Mouse (Mus musculus): ENCODE data around the gene Nipa2. TPM values are rescaled to one million over a fixed set of nuclear protein-coding genes. Genes with fewer than 3 reads are reported as not detected.
A peak's percentile ranks its signal among the peaks of the same experiment; 100 is the strongest.

The Nipa2 gene
- 10 to 100 TPM; 46.9 to 53.2 TPM for total RNA-seq (2021)
- long read RNA-seq, experiment 1, transcript Nipa2-201 (7 exons, 3,197 nt): major isoform, 14 of 18 reads
- long read RNA-seq, experiment 1, partial matches to known transcripts: 0 of 18 reads
- long read RNA-seq, experiment 1, other reads (novel, unspliced or antisense): 2 of 18 reads
- long read RNA-seq, experiment 2, transcript Nipa2-201 (7 exons, 3,197 nt): major isoform, 32 of 45 reads
- long read RNA-seq, experiment 2, partial matches to known transcripts: 1 of 45 reads
- long read RNA-seq, experiment 2, other reads (novel, unspliced or antisense): 9 of 45 reads

GRCm38 (mm10) chr7:55962004-55962908 lies at the start of gene Nipa2:
TSS of gene Nipa2 (minus strand) at chr7:55962476.
- peak; percentile 96 for DNase-seq (ENCODE audit: low spot score in 2 of 2)

DNA sequence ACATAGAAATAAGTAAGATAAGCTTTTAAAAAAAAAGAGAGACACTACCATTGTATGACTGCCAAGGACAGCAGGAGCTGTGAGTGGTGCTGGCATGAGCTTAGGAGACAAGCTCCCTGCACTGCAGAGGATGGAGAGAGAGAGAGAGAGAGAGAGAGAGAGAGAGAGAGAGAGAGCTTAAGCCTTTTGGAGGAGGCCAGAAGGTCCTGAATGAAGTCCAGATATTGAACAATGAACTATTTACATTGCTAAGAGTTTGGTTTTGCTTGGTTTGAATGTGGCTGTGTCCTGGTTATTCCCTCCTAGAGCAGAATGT lies 48.7 kb upstream of the Nipa2 start:
- DNase-seq (ENCODE audit: low spot score in 2 of 2): no peak

- DNase-seq (ENCODE audit: low spot score in 2 of 2): no peak
These were observed 48.2 kb upstream of the Nipa2 start for GRCm38 (mm10) chr7:56010318-56011017.

GRCm38 (mm10) chr7:55998997-55999396 lies 36.7 kb upstream of the Nipa2 start:
- DNase-seq (ENCODE audit: low spot score in 2 of 2): no peak

GRCm38 (mm10) chr7:55995013-55995412 lies 32.7 kb upstream of the Nipa2 start:
- no peak for DNase-seq (ENCODE audit: low spot score in 2 of 2)

- no peak for DNase-seq (ENCODE audit: low spot score in 2 of 2)
These were observed 29.6 kb upstream of the Nipa2 start for GRCm38 (mm10) chr7:55991858-55992257.

DNA sequence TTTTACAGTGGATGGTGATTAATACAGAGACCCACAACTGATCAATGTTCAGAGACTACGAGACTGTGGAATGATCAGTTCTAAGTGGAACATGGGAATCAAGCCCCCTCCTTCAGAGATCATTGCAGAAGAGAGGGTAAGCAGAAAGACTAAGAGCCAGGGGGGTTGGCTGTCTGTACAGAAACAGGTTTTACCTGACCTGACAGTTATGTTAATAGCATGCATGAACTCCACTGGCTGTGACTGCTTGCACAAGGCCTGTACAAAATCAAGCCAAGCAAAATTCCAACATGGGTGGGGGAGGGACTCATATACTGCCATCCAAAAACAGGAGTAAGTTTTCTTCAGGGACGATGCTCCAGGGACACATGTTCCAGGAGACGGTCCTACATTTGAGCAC lies 28.9 kb upstream of the Nipa2 start:
- DNase-seq (ENCODE audit: low spot score in 2 of 2): no peak

GRCm38 (mm10) chr7:55986526-55987214 lies 24.4 kb upstream of the Nipa2 start:
- DNase-seq (ENCODE audit: low spot score in 2 of 2): peak; percentile 62 to 76

- no peak for DNase-seq (ENCODE audit: low spot score in 2 of 2)
These were observed 22.5 kb upstream of the Nipa2 start for GRCm38 (mm10) chr7:55984754-55985153.

GRCm38 (mm10) chr7:55983107-55983506 lies 20.8 kb upstream of the Nipa2 start:
- no peak for DNase-seq (ENCODE audit: low spot score in 2 of 2)

- no peak for DNase-seq (ENCODE audit: low spot score in 2 of 2)
These were observed 19.9 kb upstream of the Nipa2 start for GRCm38 (mm10) chr7:55982010-55982700.

DNA sequence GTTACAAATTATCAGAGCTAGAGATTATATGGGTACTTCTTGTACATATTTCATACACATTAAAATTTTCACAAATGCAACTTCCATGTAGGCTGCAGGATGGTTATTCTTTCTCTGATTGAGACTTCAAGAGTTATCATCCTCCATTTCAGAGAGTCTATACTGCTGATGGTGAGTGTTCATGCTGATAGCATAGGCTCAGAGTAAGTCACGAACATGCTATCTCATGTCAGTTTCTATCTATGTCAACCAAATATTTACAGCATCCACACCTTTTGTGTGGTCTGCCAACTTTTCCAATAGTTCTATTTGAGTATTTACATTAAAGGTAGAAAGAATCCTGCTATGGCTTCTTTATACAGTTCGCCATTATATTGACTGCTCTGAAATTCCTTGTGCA lies 19.2 kb upstream of the Nipa2 start:
- DNase-seq (ENCODE audit: low spot score in 2 of 2): no peak

DNA sequence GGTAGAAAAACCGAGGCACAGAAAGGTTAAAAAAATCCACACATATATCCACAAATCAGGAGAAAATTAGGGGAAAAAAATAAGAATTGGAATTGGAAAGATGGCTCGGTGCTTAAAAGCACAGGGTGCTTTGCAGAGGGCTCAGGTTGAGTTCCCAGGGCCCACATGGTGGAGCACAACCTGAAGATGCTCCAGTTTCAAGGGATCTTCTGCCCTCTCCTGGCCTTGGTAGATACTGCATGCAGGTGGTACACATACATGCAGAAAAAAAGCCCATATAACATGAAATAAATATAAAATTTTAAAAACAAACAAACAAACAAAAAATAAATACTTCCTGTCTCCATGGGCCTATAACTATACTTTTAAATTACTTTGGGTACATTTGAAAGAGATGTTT lies 12.2 kb upstream of the Nipa2 start:
- no peak for DNase-seq (ENCODE audit: low spot score in 2 of 2)

DNA sequence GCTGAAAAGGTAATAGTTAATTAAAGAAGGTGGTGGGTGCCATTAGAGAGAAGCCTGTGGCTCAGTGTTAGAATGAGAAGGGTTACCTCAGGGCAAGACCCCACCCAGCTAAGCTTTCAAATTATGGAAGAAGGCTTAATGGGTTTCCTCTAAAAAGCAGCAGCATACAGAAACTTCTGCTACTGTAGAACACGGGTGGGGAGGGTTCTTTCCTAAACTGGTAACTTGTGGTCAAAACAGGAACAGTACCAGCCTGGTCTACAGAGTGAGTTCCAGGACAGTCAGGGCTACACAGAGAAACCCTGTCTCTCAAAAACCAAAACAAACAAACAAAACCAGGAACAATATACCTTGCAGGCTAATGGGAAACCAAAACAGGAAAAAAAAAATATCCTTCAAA lies 7.1 kb upstream of the Nipa2 start:
- DNase-seq (ENCODE audit: low spot score in 2 of 2): no peak

GRCm38 (mm10) chr7:55968258-55968901 lies 6.1 kb upstream of the Nipa2 start:
- DNase-seq (ENCODE audit: low spot score in 2 of 2): no peak

DNA sequence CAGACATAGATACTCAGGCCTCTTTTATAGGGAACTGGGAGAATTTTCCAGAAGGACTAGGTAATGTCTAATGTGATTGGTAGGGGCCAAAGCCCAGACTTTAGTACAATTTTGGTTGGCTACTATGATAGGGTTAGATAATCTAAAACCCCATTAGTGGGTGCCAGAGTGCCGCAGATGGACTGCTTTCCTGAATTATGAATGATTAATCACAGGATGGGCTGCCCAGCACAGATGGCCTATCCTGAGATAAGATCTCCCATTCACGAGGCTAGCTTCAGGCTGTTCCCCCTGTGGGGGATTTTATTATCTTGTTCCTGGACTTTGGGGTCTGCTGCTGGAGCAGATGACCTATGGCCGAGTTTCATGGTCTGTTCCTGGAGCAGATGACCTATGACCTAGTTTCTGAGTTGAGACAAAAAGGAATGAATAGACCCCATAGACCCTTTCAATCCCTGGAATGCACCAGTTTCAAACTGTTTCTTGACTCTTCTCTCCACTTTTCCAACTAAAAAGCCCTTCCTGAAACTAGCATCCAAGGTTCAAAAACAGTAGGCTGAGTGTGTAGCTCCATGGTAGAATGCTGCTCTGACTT lies 4.7 kb upstream of the Nipa2 start:
- no peak for DNase-seq (ENCODE audit: low spot score in 2 of 2)

- DNase-seq (ENCODE audit: low spot score in 2 of 2): no peak
These were observed 1.8 kb downstream of the Nipa2 start for GRCm38 (mm10) chr7:55960506-55960905.

DNA sequence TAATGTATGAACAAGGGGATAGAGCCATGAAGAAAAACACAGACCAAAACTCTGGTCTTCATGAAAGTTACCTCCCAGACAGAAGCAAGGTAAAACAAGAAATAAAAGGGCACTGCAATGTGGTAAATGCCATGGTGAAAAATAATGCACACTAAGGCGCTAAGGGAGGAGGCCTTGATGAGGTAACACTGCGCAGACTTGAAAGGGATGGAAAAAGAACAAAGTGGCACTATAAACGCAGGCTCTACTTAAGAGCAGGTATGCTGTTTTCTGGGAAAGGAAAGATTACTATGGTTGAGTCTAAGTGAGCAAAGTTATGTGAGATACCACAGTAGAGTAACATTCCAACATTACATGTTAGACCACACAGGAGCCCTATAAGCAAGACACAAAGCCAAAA lies 2.5 kb downstream of the Nipa2 start:
- DNase-seq (ENCODE audit: low spot score in 2 of 2): no peak

DNA sequence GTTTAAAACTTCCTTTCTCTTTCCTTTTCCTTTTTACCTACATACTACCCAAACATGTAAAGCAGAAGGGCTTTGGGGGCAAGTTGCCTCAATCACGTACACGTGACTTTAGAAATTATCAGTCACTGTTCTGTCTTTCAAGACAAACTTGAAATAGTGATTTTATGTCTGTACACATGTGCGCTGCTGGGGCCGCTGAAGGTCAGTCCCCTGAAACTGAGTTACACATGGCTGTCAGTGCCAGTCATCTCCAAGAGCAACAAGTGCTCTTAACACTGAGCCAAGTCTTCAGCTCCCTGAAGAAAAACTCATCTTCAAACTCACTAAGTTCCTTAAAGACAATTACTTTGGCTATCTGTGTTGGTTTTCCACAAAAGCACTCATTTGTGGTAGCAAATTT lies 4.4 kb downstream of the Nipa2 start:
- no peak for DNase-seq (ENCODE audit: low spot score in 2 of 2)

DNA sequence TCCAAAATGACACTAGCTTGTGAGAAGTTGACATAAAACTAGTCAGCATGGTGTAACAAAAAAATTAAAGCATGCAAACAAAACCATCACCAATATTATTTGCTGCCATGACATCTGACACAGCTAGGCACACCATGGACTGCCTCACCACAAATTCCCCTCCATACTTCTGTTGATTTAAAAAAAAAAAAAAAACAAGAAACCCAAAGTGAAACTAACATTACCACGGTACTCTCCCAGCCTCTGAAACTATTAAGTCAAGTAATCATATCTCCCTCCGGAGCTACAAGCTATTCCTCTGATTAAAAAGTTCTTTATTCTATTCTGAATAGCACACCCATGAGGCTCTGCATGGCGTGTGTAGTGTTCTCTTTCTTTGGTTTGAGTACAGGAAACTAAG lies 5.1 kb downstream of the Nipa2 start:
- no peak for DNase-seq (ENCODE audit: low spot score in 2 of 2)
